ENCODE assay signal across 8 mouse cellular contexts in the genomic region with DNA sequence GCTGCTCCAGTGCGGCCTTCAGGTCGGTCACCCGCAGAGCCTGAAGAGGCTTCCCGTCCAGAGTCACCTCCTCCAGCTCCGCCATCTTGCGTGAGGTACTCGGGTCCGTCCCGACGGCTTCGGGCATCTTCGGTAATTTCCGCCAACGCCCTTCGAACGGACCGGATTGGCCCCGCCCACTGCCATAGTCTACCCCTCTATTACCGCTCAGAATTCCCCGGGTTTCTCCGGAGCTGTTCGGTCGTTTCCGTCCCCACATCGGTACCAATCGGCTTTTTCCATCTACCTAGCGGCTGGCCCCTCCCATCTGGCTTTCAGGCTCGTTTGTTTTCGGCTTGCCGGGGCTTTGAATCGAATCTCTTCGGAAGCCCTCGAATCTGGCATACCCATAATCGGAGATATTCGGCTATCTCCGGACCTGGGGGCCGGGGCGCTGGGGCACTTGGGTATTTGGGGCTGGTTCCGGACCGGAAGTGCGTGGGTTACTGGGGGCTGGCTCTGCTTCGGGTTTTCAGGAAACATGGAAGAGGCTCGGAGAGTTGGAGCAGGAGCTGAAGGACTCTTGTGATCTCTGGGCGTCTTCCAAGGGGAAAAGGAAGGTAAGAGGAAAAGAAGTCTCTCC. TPM values are rescaled to one million over a fixed set of nuclear protein-coding genes. Genes with fewer than 3 reads are reported as not detected.
DNase-seq lines count a peak whose midpoint lies in the region; ATAC-seq lines count a peak whose summit lies in the region.

A gene (minus strand): TSS at position 410 of the 622 bp plus-strand sequence.

- H3K4me3 ChIP-seq in hindbrain, embryonic 14.5 days (replicated peaks; ENCODE audit: low read length) = peak within 1 kb of the TSS; percentile 85

- H3K27me3 ChIP-seq in hindbrain, embryonic 14.5 days (ENCODE audit: control insufficient read depth, insufficient read depth, low read length) = no peaks in the 10 kb centered on the region

- H3K4me2 ChIP-seq in hindbrain, embryonic 14.5 days (replicated peaks) = peak within 1 kb of the TSS; percentile 89

- no peaks in the 10 kb centered on the region for H3K9me3 ChIP-seq in hindbrain, embryonic 14.5 days (ENCODE audit: control insufficient read depth, low read length)

- H3K27ac ChIP-seq in hindbrain, embryonic 14.5 days = peak within 1 kb of the TSS; percentile 97

- DNase-seq in R1 (ENCODE audit: low read depth, low spot score) = peak; percentile 98
- peak; percentile 100 for DNase-seq in cerebellum, postnatal 25 days
- DNase-seq in frontal cortex, postnatal 25 days (ENCODE audit: low spot score in 2 of 2) = peak; percentile 100
- peak; percentile 100 for DNase-seq in hindbrain, embryonic 14.5 days (ENCODE audit: low spot score)
- DNase-seq in layer of hippocampus, postnatal 36 days = peak; percentile 100
- DNase-seq in lung, postnatal 36 days = peak; percentile 100
- DNase-seq in retina, postnatal 1 day = peak; percentile 100
- peak; percentile 100 for DNase-seq in urinary bladder, adult 18-20 months (ENCODE audit: low spot score in 2 of 2)

- H3K4me1 ChIP-seq in hindbrain, embryonic 14.5 days (replicated peaks; ENCODE audit: control insufficient read depth, insufficient read depth, low read length) = peaks cover 22% of the 10 kb centered on the region

- H3K36me3 ChIP-seq in hindbrain, embryonic 14.5 days (replicated peaks; ENCODE audit: control insufficient read depth, insufficient read depth) = peaks cover 44% of the 10 kb centered on the region

- under 1% methylated on average over 44 of the region's 44 CpGs for WGBS in hindbrain, embryonic 14.5 days

- peak within 1 kb of the TSS; percentile 88 for H3K9ac ChIP-seq in hindbrain, embryonic 14.5 days

- peak; percentile 98 for ATAC-seq in hindbrain, embryonic 14.5 days (ENCODE audit: low FRiP score)

RNA-seq across cellular contexts. Expression of the gene that starts here (rescaled TPM):
- 98.2 and 99.1 TPM in 2 replicates for polyA plus RNA-seq in hindbrain, embryonic 14.5 days (2014; fragmentation: Nextera tagmentation; extraction: Ambion mirVana)
- 100 to 1,000 TPM; 210 to 242 TPM for total RNA-seq in layer of hippocampus, postnatal 36 days (2021)

Comparison
In these comparisons a context has a peak if more than half of its experiments do, and no peak if none do; other contexts are left out.
1. Peak in every context shown above with its lines: DNase-seq, ATAC-seq, H3K4me3 ChIP-seq and H3K27ac ChIP-seq.